Mouse (Mus musculus): ENCODE data around the gene Tnfrsf25. TPM values are rescaled to one million over a fixed set of nuclear protein-coding genes. Genes with fewer than 3 reads are reported as not detected.

The Tnfrsf25 gene
- polyA plus RNA-seq, 1 experiment = 1.4 TPM

GRCm38 (mm10) chr4:152095937-152096910 is 19.5 kb upstream of the Tnfrsf25 start:
- Histone ChIP-seq H3K4me3 (replicated peaks; ENCODE audit: insufficient read depth, low read depth, low read length) (no peak overlapping the region), H3K27me3 (ENCODE audit: control insufficient read depth, insufficient read depth, low read length) (no peaks in the 10 kb centered on the region), H3K27ac (ENCODE audit: insufficient read depth, low read length) (no peak overlapping the region; the same call in 1 of the 2 replicates), H3K4me1 (ENCODE audit: control insufficient read depth, insufficient read depth, low read length) (peaks cover 7% of the 10 kb centered on the region)
- peak; percentile 52 to 60 for DNase-seq
- WGBS = 18% methylated on average over 27 of the region's 27 CpGs
- TF ChIP-seq CTCF (IDR thresholded peaks at IDR 0.05; ENCODE audit: borderline replicate concordance, insufficient read depth, low read depth, low read length) (peak; percentile 65), POLR2A (IDR thresholded peaks at IDR 0.05; ENCODE audit: borderline replicate concordance, insufficient read depth, low read length) (no peak)

GRCm38 (mm10) chr4:152096927-152097326 is 18.8 kb upstream of the Tnfrsf25 start:
- TF ChIP-seq POLR2A (IDR thresholded peaks at IDR 0.05; ENCODE audit: borderline replicate concordance, insufficient read depth, low read length) = no peak
- no peak for TF ChIP-seq CTCF (IDR thresholded peaks at IDR 0.05; ENCODE audit: borderline replicate concordance, insufficient read depth, low read depth, low read length)
- 54% methylated on average over 6 of the region's 6 CpGs for WGBS
- Histone ChIP-seq H3K27me3 (ENCODE audit: control insufficient read depth, insufficient read depth, low read length) (no peaks in the 10 kb centered on the region), H3K27ac (ENCODE audit: insufficient read depth, low read length) (no peak overlapping the region; the same call in 1 of the 2 replicates), H3K4me1 (ENCODE audit: control insufficient read depth, insufficient read depth, low read length) (peaks cover 7% of the 10 kb centered on the region), H3K4me3 (replicated peaks; ENCODE audit: insufficient read depth, low read depth, low read length) (peak overlapping the region; percentile 5)
- no peak for DNase-seq

DNA sequence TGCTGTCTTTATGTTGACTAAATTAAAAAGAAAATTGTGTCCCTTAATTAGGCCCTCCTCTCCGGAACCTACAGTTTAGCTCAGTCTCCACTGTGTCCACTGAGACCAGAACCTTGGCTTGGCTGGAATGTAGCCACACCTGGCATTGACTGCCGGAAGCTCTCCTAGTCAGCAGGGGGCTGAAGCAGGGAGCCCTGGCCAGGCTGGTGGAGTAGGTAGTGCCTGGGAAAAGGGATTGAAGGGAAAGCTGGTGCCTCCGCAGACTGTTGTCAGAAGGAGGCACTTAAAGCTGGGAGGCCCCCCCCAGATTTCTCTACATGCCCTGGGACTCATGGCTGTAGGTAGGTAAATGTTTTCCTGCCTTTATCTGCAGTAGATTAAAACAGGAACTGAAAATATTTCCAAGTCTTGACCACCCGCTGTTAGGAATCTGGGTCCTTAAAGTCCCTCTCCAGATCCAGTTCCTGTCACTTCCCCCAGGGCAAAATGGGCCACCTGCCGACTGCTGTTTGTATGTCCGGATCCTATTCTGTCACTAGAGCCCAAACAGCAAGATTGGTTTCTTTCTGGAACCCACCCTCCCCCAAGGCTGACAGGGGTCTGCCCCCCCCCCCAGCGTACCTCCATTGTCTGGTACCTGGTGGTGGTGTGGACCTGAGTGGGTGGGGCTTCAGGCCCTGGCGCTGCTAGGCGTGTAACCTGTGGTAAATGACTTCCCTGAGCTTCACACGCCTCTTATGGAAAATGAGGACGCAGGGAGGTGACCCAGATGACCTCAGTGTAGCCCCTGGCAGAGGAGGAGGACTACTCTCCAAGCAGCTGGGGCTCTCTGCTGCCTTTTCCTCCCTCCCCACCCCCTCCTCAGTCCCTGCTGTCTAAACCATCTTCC is 17.6 kb upstream of the Tnfrsf25 start:
- Histone ChIP-seq H3K4me1 (ENCODE audit: control insufficient read depth, insufficient read depth, low read length) (peaks cover 7% of the 10 kb centered on the region), H3K27ac (ENCODE audit: insufficient read depth, low read length) (no peak overlapping the region), H3K27me3 (ENCODE audit: control insufficient read depth, insufficient read depth, low read length) (no peaks in the 10 kb centered on the region), H3K4me3 (replicated peaks; ENCODE audit: insufficient read depth, low read depth, low read length) (no peak overlapping the region)
- WGBS = 28% methylated on average over 11 of the region's 11 CpGs
- TF ChIP-seq CTCF (IDR thresholded peaks at IDR 0.05; ENCODE audit: borderline replicate concordance, insufficient read depth, low read depth, low read length) (no peak), POLR2A (IDR thresholded peaks at IDR 0.05; ENCODE audit: borderline replicate concordance, insufficient read depth, low read length) (no peak)
- peak in 1 of 2 experiments; percentile 39 for DNase-seq

GRCm38 (mm10) chr4:152100541-152100940 is 15.2 kb upstream of the Tnfrsf25 start:
- TF ChIP-seq POLR2A (IDR thresholded peaks at IDR 0.05; ENCODE audit: borderline replicate concordance, insufficient read depth, low read length) (no peak), CTCF (IDR thresholded peaks at IDR 0.05; ENCODE audit: borderline replicate concordance, insufficient read depth, low read depth, low read length) (no peak)
- no peaks in the 10 kb centered on the region for H3K27me3 ChIP-seq (ENCODE audit: control insufficient read depth, insufficient read depth, low read length)
- DNase-seq = no peak

GRCm38 (mm10) chr4:152101081-152101653 is 14.6 kb upstream of the Tnfrsf25 start:
- Histone ChIP-seq H3K27me3 (ENCODE audit: control insufficient read depth, insufficient read depth, low read length) (no peaks in the 10 kb centered on the region), H3K4me1 (ENCODE audit: control insufficient read depth, insufficient read depth, low read length) (peaks cover 7% of the 10 kb centered on the region; the same call in 1 of the 2 replicates), H3K4me3 (replicated peaks; ENCODE audit: insufficient read depth, low read depth, low read length) (no peak overlapping the region), H3K27ac (ENCODE audit: insufficient read depth, low read length) (no peak overlapping the region)
- 88% methylated on average over 7 of the region's 7 CpGs for WGBS
- TF ChIP-seq CTCF (IDR thresholded peaks at IDR 0.05; ENCODE audit: borderline replicate concordance, insufficient read depth, low read depth, low read length) = no peak
- no peak for TF ChIP-seq POLR2A (IDR thresholded peaks at IDR 0.05; ENCODE audit: borderline replicate concordance, insufficient read depth, low read length)
- DNase-seq = no peak

More at GRCm38 (mm10) chr4:152100541-152100940, 15.2 kb upstream of the Tnfrsf25 start:
- Histone ChIP-seq H3K4me3 (replicated peaks; ENCODE audit: insufficient read depth, low read depth, low read length) (no peak overlapping the region), H3K4me1 (ENCODE audit: control insufficient read depth, insufficient read depth, low read length) (peaks cover 7% of the 10 kb centered on the region; the same call in 1 of the 2 replicates), H3K27ac (ENCODE audit: insufficient read depth, low read length) (no peak overlapping the region)
- 83% methylated on average over 11 of the region's 11 CpGs for WGBS

DNA sequence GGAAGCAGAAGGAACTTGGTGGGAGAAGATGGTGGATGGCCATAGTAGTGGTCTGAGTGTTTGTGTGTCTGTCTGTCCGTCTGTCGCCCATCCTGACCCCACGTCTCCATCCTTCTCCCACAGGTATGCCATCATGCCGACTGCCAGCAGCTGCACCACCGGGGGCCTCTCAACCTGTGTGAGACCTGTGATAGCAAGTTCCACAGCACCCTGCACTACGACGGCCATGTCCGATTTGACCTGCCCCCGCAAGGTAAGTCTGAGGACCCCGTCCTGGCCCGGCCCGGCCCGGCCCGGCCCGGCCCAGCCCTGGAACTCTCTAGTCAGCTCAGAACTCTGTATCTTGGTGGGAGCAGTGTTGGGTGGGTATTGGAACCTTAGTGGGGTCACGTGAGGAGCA is 13.8 kb upstream of the Tnfrsf25 start:
- no peak for DNase-seq
- H3K27ac ChIP-seq (ENCODE audit: insufficient read depth, low read length) = no peak overlapping the region

DNA sequence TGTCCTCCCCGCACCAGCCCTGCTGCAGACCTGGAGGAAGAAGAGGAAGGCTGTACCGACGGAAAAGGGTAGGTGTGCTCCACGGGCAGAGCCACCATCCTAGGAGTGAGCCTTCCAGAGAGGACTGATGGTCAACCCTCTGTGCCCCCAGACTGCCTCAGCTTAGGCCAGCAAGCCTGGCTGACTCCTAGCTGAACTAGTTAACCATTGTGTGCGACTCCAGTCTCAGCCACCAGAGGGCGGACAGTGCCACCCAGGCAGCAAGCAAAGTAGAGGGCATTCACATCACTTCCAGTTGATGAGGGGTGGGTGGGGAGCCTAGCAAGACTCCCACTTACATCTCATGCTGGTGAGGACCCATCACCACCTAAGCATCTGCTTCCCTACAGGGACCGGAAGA is 12.7 kb upstream of the Tnfrsf25 start:
- Histone ChIP-seq H3K4me1 (ENCODE audit: control insufficient read depth, insufficient read depth, low read length) (peaks cover 6% of the 10 kb centered on the region; the same call in 1 of the 2 replicates), H3K27me3 (ENCODE audit: control insufficient read depth, insufficient read depth, low read length) (no peaks in the 10 kb centered on the region), H3K27ac (ENCODE audit: insufficient read depth, low read length) (no peak overlapping the region), H3K4me3 (replicated peaks; ENCODE audit: insufficient read depth, low read depth, low read length) (no peak overlapping the region)
- 42% methylated on average over 7 of the region's 7 CpGs for WGBS
- peak; percentile 41 to 69 for DNase-seq
- TF ChIP-seq CTCF (IDR thresholded peaks at IDR 0.05; ENCODE audit: borderline replicate concordance, insufficient read depth, low read depth, low read length) (peak; percentile 84), POLR2A (IDR thresholded peaks at IDR 0.05; ENCODE audit: borderline replicate concordance, insufficient read depth, low read length) (no peak)

More for the DNA sequence above, 13.8 kb upstream of the Tnfrsf25 start:
- Histone ChIP-seq H3K27me3 (ENCODE audit: control insufficient read depth, insufficient read depth, low read length) (no peaks in the 10 kb centered on the region), H3K4me1 (ENCODE audit: control insufficient read depth, insufficient read depth, low read length) (peaks cover 7% of the 10 kb centered on the region; the same call in 1 of the 2 replicates), H3K4me3 (replicated peaks; ENCODE audit: insufficient read depth, low read depth, low read length) (no peak overlapping the region)
- 97% methylated on average over 16 of the region's 16 CpGs for WGBS
- TF ChIP-seq CTCF (IDR thresholded peaks at IDR 0.05; ENCODE audit: borderline replicate concordance, insufficient read depth, low read depth, low read length) (no peak), POLR2A (IDR thresholded peaks at IDR 0.05; ENCODE audit: borderline replicate concordance, insufficient read depth, low read length) (no peak)

All from cerebellum, adult 2 months (tissue).